Mouse (Mus musculus) frontal cortex, postnatal 36 days (tissue): Measurements from ENCODE around the gene AC109138.7.

ENCODE experiments used
- DNase-seq, 2 experiments: peaks; one replicate each; pipeline ENCODE4 v3.0.0; 2022; ENCODE audit warnings: low spot score in 2 of 2

AC109138.7 gene

DNA sequence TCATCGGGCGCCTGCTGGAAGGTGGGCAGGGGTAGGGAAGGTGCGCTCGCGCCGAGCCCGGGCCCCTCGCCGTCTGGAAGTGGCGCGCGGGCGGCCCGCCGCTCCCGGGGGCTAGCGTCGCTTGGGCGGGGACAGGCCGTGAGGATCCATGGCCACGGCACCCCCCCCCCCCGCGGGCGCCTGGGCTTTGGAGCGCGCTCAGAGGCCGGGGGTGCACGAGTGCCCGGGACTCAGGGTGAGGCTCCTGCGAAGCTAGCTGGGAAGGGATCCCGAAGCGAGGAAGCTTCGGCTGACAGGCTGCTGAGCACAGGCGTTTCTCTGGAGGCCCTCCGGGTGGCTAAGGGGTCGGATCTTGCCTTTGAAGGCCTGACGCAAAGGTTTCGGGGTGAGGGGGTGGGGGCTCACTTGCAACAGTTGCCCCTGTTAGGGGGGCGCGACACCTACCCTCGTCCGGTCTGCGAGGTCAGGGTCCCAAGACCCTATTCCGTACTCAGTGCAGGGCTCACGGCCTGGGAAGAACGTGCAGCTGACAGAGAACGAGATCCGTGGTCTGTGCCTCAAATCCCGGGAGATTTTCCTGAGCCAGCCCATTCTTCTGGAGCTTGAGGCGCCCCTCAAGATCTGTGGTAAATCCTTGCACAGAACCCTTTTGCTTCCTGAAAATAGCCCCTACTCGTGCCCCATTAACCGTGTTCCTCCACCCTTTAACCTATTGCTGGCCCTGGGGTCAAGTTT is 21.7 kb upstream of the AC109138.7 start:
- no peak for DNase-seq

DNA sequence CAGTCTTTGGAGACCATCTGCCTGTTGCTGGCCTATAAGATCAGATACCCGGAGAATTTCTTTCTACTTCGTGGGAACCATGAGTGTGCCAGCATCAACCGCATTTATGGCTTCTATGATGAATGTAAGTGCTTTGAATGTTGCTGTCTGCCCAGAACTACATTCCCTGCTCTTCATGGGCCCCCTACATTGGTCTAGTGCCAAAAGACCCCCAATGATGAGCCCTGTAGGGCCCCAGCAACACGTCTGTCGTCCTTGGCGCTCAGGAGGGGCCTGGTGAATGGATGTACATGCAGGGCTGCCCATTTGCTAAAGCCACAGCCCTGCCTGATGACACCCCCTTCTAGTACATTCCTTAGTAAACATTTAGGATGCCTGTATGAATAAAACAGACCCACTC is 21.0 kb upstream of the AC109138.7 start:
- no peak for DNase-seq

DNA sequence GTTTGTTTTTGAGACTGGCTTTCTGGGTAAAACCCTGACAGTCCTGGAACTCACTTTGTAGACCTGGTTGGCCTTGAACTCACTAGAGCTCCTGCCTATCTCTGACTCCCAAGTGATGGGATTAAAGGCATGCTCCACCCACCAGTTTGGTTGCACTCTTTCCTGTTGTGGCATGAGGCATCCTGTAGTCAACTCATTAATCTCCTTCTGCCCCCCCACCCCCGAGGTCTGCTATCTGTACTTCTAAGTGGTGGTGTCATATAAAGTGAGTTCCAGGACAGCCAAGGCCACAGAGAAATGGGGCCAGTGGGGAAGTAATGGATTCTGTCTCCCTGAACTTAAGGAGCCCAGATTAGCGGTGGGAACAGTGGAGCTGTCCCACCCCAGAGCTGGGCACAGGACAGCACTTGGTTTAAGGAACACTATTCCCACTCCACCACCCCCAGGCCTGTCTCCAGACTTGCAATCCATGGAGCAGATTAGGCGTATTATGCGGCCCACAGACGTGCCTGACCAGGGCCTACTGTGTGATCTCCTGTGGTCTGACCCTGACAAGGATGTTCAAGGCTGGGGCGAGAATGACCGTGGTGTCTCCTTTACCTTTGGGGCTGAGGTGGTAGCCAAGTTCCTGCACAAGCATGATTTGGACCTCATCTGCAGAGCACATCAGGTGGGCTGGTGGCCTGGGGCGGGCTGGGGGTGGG is 20.0 kb upstream of the AC109138.7 start:
- DNase-seq: no peak

DNA sequence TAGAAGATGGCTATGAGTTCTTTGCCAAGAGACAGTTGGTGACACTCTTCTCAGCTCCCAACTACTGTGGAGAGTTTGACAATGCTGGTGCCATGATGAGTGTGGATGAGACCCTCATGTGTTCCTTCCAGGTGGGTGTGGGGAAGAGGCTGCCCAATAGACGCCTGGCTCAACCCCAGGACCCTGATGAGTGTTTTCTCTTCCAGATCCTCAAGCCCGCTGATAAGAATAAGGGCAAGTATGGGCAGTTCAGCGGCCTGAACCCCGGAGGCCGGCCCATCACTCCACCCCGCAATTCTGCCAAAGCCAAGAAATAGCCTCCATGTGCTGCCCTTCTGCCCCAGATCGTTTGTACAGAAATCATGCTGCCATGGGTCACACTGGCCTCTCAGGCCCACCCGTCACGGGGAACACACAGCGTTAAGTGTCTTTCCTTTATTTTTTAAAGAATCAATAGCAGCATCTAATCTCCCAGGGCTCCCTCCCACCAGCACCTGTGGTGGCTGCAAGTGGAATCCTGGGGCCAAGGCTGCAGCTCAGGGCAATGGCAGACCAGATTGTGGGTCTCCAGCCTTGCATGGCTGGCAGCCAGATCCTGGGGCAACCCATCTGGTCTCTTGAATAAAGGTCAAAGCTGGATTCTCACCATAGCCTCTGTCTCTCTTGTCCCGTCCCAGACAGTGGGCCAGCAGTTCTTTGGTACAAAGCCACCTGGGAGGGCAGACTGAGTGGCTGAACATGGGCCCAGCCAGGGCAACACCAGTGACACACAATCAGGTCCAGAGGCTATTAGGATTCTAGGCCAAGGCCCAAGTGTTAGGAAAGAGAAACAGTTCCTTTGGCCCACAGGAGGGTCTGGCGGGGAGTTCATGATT is 19.1 kb upstream of the AC109138.7 start:
- DNase-seq: no peak

DNA sequence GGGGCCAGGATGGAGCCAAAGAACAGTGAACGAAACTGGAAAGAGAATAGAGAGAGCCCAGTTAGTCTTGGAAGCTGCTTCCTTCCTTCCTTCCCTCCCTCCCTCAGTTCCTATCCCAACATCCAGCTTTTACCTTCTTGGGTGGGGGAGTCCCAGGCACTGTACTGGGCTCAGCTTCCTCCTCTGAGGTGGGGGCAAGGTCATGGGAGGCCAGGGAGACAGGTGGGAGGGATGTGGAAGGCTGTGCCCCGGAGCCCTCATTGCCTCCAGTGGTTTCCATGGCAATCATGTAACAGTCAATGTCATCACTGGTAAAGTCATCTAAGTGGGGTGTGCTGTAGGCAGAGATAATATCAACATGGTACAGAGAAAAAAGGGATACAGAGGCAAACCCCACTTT is 18.1 kb upstream of the AC109138.7 start:
- no peak for DNase-seq

DNA sequence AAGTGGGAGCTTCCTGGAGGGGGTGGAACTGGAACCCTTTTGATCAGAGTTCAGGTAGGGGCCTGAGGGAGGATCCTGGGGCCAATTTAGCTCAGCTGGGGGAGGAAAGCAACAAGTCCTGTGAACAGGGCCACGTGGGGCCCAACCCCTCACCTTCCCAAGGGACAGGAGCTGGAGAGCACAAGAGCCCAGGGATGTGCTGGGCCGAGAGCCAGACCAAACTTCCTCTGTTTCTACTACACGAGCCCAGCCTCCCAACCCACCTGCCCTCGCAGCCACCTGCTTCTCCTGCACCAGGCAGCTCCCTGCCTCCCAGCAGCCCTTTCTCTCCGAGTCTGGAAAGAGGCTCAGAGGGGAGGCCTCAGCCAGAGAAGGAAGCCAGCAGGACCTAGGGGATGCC is 17.6 kb upstream of the AC109138.7 start:
- DNase-seq: no peak

DNA sequence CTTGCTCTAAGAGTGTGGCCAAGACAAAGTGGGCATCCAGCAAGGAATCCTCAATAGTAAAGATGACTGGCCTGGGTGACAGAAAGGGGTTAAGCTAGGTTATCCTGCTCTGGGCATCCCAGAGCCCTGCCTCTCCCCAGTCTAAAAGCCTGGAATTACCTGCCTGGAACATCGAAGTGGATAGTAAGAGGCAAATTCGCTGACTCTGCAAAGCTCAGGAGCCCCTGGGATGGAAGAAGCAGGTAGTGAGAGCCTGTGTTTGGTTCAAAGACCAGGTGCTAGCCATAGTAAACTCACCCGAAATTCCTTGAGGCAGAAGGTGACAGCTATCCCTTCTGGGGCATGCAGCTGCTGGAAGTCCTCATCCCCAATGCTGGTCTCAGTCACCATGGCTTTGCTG is 17.0 kb upstream of the AC109138.7 start:
- DNase-seq: no peak

DNA sequence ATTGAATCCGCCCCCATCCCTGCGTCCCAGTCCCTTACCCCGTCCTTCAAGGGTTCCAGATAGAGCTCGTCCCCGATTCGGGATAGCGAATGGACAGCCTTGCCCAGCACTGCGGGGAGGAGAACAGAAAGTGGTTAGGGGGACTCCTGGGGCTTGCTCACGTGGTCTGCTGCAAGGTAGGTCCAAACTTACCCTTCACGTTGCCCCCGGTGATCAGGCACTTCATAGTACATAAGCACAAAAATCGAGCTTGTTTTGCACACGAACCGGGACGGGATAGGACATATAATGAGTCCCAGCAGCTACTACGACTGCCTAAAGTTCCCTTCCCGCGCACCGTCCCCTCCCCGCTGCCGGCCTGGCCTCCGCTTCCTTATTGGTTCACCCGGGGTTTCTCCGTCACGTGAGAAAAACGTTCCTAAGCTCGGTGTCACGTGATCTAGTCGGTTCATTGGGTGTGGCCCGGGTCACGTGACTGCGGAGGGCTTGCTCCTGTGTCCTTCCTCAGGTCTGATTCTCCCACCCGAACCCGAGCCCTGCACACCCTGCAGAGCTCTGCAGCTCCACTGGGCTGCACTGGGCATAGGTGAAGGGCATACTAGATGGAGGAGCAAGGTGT is 12.8 kb upstream of the AC109138.7 start, which contains the start of gene Rad9a:
TSS of gene Rad9a (minus strand) at position 372 of the 619 bp plus-strand sequence.
- DNase-seq: peak; percentile 90 to 96

DNA sequence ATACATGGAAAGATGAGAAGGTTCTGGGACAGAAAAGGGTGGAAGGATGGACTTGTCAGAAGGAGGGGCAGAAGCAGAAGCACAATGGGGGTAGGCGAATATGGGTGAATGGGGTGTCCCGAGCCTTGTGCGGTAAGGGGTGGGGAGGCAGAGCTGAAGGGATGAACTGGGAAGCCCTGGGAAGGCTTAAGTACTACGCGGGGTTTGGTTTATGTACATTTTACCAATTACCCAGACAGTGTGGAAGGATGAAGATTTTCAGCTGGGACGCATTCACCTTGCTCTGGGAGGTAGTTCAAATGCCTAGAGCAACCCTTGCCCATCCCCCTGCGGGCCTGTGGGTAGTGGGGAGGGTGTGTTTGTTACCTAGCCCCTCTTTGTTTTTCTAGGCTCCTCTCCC is 12.0 kb upstream of the AC109138.7 start:
- DNase-seq: no peak

DNA sequence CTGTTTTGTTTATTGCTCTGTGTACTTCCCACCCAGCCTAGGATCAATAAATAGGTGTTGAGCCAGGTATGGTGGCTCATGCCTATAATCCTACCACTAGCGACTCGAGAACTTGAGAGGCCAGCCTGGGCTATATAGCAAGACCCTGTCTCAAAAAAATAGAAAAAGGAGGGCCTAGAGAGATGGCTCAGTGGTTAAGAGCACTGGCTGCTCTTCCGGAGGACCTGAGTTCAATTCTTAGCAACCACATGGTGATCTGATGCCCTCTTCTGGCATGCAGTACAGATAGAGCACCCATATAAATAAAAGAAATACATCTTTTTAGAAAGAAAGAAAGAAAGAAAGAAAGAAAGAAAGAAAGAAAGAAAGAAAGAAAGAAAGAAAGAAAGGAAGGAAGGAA is 11.0 kb upstream of the AC109138.7 start:
- no peak for DNase-seq

DNA sequence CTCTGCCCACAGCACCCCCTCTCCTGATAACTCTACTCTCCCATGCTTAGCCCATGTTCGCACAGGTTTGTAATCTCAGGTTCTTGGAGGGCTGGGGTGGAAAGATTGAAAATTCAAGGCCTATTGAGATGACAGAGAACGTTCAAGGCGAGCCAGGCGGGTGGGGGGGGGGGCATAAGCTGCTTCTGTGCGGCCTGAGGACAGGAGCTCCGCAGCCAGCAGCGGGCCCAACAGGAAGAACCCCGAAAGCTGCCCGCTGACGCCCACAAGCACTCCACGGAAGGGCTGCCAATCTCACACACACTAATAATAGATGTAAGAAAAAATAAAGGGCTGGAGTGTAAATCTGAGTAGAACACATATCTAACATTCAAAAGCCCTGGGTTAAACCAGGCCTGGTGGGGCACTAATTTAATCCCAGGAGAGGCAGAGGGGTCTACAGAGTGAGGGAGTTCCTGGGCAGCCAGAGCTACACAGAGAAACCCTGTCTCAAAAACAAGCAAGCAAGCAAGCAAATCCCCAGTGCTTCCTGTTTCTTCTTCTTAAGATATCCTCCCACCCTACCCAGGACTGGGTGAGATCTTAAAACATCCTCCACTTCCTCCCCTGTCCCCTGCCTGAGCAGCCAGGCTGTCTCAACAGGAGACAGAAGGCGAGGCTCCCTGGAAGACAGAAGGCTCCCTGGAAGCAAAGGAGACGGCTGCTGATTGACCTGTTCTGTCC is 10.4 kb upstream of the AC109138.7 start:
- no peak for DNase-seq

DNA sequence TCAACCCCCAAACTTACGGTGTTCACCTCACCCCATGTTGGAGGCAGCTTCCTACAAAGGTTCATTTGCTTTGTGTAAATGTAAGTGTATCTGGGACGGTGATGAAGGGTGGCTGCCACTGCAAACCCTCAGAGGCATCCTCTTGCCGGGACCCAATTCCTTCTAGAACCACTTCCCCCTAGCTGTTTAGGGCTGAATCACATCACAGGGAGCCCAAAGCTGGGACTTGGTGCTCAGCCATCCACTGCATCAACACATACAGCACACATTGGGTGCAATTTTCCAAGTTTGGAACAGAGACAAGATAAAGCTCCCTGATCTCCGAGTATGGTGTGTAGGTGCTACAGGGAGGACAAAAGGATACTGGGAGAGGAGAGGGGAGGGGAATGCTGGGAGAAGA is 9.3 kb upstream of the AC109138.7 start:
- DNase-seq: no peak

DNA sequence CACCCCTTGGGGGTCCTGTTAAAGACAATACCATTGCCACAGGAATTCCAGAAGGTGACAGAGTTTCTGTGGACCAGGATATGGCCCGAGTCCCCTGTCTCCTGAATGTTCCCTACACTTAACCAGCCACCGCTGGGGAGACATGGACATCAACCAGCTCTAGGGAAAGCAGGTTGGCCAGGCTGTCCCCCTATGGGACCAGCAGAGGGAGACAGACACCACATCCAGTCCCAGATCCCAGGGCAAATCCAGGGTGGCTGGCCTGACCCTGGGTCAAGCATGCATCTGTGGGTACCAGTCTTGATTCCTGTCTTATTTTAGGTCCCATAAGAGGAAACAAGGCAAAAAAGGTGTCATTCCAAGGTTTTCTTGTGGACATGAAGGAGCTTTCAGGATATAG is 7.2 kb upstream of the AC109138.7 start:
- DNase-seq: peak in 1 of 2 experiments; percentile 60

DNA sequence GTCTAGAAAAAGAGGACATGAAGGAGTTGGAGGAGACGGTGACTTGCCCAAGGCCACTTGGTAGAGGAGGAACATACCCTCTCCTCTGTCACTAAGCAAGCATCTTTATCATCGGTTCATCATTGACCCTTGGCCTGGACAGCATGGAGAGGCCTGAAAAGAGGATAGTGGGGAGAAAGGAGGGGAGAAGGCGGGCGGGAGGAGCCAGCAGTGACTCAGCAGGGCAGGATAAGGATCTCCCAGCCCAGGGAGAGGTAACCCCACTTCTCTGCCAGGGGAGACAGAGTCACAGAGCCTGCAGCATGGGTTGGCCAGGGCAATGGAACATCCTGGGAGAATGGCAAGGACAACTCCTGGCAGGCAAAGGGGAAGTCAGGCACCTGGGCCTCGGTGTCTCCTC is 5.6 kb upstream of the AC109138.7 start:
- no peak for DNase-seq

DNA sequence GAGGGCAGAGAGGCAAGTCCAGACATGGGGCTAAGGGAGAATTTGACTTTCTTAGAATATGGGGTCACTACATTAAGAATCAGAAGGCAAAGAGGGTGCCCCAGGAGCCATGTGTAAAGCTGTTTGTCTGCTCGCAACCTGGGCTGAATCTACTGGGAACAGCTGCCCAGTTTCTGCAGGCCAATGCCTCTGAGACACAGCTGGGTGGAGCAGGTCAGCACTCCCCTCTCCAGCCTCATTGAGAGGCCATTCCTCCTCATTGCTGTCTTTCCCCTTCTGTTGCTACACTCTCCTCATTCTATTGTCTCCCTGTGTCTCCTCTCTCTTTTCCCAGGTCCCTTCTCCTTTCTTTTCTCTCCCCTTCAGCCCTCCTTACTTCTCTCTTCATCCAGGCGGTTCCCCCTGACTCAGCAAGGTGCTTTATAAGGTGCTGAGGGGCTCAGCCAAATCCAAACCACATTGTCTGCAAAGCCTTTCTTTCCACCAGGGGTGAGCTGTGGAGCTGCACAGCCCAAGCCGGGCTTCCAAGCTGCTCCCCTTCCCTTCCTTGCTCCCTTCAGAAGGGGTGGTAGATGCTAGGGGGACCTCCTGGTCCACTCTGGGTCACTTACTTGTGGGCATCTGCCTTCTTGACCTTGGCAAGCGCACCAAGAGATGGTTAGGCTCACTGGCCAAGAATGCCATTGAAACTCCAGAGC is 2.1 kb upstream of the AC109138.7 start:
- no peak for DNase-seq

DNA sequence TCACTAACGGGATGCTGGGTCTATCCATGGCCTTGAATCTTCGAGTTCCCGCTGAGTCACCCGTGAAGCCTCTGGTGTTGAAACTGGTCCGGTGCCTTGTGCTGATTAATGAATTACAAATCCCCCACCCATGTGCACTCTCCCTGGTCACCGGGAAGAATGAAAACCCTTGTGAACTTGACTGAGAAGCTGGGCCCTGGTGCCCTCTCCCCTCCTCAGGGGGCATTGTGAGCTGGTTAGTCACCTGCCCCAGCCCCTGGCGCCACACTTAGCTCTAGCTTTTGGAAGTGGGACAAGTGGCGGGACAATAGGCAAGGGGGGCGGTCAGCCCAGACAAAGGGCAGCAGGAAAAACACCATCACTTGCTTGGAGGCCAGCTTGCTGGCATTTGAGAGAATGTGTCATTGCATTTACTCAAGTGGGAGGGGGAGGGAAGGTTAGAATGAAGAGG is 608 bp upstream of the AC109138.7 start:
- DNase-seq: no peak

DNA sequence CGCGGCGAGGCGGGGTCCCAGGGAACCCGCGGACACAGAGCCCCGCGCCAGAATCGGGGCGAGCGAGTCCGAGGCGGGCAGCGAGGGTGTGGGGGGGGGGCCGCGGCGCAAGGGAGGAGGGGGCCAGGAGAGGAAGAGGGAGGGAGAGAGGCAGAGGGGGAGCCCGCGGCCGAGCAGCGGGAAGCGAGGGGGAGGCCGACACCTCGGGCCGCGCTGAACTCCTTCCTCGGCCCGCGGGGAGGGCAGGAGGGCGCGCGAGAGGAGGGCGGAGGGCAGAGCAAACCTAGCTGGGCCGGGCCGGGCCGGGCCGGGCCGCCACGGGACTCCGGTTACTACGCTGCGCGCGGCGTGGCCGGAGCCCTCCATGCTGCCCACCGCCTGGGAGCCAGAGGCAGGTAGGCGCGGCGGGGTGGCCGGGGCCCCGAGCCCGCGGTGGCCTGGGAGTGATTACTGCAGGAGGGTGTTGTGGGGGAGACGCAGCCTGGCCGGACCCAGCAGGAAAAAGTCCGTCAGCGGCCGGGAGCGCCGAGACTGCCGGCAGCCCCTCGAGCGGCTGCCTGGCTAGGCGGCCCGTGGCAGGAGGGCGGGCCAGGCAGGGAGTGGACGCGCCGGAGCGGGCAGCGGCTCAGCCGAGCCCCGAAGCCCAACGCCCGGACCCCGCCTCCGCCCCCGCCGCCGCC is 754 bp downstream of the AC109138.7 start:
- DNase-seq: no peak

DNA sequence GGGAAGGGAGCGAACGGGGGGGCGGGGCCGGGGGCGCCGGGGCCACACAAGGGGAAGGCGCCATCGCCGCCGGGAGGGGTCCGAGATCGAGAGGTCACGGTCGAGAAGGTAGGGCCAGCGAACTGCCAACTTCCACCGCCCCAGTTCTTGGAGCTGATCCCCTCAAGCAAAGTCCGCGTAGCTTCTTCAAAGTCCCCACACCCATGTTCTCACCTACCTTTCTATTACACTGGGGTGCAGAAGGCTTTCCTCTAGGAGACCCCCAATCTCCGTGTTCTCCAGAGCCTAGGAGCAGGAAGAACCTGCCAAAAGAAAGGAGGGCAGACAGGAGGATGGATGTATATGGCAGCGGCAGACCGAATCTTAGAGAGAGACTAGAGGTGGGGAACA is 1.3 kb downstream of the AC109138.7 start:
- no peak for DNase-seq

DNA sequence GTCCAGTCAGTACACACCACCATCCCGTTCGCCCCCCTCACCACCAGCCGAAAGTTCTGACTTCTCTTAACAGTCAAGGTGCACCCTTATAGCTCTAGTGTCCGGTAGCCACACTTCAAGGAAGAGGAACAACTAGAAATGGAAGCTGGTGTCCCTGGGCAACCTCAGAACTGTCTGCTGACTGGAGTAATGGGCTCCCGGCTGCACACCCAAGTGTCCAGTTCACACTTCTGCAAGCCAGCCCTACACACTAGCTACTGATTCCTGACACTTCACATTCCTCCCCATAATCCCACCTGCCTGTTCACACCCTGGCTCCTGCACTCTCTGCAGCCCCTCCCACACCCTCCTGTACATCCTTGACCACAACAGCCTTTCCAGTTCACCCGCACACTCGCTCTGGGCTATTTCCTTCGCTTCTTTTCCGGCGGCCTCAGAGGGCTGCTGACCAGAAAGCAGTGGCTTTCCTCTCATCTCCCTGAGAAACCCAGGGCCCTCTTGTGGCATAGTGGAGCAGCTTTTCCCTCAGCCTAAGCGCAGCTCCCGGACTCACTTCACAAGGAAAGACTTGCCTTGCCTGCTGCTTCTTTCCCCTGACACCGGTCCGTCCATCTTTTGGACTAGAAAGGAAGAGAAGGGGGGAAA is 2.0 kb downstream of the AC109138.7 start:
- no peak for DNase-seq

DNA sequence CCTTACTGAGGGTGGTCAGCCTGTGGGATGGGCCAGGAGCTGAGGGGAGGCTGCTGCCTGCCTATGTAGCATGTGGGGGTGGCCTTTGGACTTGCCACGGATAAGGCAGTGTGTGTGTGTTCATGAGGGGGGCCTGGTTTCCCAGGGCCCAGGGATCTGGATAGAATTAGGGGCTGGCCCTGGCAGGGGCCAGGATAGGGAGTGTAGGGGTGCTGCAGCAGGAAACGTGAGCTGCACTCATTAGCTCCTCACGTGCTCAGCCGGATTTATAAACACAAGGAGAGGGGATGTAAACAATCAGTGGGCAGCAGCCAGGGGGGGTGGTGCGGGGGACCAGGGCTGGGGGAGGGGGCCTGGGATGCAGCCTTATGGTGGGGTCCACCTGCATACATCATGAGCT is 3.0 kb downstream of the AC109138.7 start:
- DNase-seq: no peak
